Mouse (Mus musculus): ENCODE results near the gene Zfp53. TPM values are rescaled to one million over a fixed set of nuclear protein-coding genes. Genes with fewer than 3 reads are reported as not detected.
A peak's percentile ranks its signal among the peaks of the same experiment; 100 is the strongest.
"Not testable (repeated sequence)": the region's sequence is repeated elsewhere in the genome, so short reads cannot be mapped to it uniquely, and the experiment has no call there.

Zfp53 gene
- 10.1 and 10.8 TPM in 2 replicates for polyA plus RNA-seq (2015; fragmentation: Nextera tagmentation; extraction: Ambion mirVana)

- peak within 1 kb of the TSS; percentile 90 for H3K4me3 ChIP-seq (replicated peaks)
- H3K36me3 ChIP-seq, result peaks cover 8% of the 10 kb centered on the region; the same call in 1 of the 2 replicates
- peak within 1 kb of the TSS; percentile 72 for H3K9ac ChIP-seq
- peak within 1 kb of the TSS; percentile 84 for H3K27ac ChIP-seq (replicated peaks)
- no peaks in the 10 kb centered on the region for H3K27me3 ChIP-seq
- peak within 1 kb of the TSS; percentile 69 for H3K4me2 ChIP-seq (replicated peaks)
- peak; percentile 100 for ATAC-seq (ENCODE audit: insufficient number of reproducible peaks, low FRiP score, low TSS enrichment, low read depth)
- H3K9me3 ChIP-seq (replicated peaks), result no peaks in the 10 kb centered on the region
- no peaks in the 10 kb centered on the region for H3K4me1 ChIP-seq
- 1% methylated on average over 34 of the region's 34 CpGs for WGBS
These were observed at the start of gene Zfp53 for GRCm38 (mm10) chr17:21488760-21489499. TSS of gene Zfp53 (plus strand) at chr17:21488998.

- 1% methylated on average over 3 of the region's 3 CpGs for WGBS
- no peaks in the 10 kb centered on the region for H3K27me3 ChIP-seq
- peak overlapping the region; percentile 98 for H3K27ac ChIP-seq (replicated peaks)
- ATAC-seq (ENCODE audit: insufficient number of reproducible peaks, low FRiP score, low TSS enrichment, low read depth), result peak; percentile 75
- H3K4me3 ChIP-seq (replicated peaks), result peak overlapping the region; percentile 66
- peaks cover 3% of the 10 kb centered on the region; the same call in 1 of the 2 replicates for H3K36me3 ChIP-seq
- H3K9me3 ChIP-seq (replicated peaks), result no peaks in the 10 kb centered on the region
- peak overlapping the region; percentile 65 for H3K4me2 ChIP-seq (replicated peaks)
- H3K4me1 ChIP-seq, result peaks cover 7% of the 10 kb centered on the region
- peak overlapping the region; percentile 15; the same call in 1 of the 2 replicates for H3K9ac ChIP-seq
These were observed 39.1 kb upstream of the Zfp53 start for GRCm38 (mm10) chr17:21449669-21450068.

- Histone ChIP-seq H3K4me3 (replicated peaks) (peak within 1 kb of the TSS; percentile 66), H3K36me3 (peaks cover 3% of the 10 kb centered on the region; the same call in 1 of the 2 replicates), H3K4me1 (peaks cover 7% of the 10 kb centered on the region), H3K4me2 (replicated peaks) (peak within 1 kb of the TSS; percentile 65), H3K9ac (peak within 1 kb of the TSS; percentile 55), H3K9me3 (replicated peaks) (no peaks in the 10 kb centered on the region), H3K27ac (replicated peaks) (peak within 1 kb of the TSS; percentile 98), H3K27me3 (no peaks in the 10 kb centered on the region)
- ATAC-seq (ENCODE audit: insufficient number of reproducible peaks, low FRiP score, low TSS enrichment, low read depth), result peak; percentile 99
- WGBS, result under 1% methylated on average over 26 of the region's 26 CpGs
These were observed 38.6 kb upstream of the Zfp53 start, which contains the start of gene Zfp51 for GRCm38 (mm10) chr17:21450138-21450704. TSS of gene Zfp51 (plus strand) at chr17:21450374.

GRCm38 (mm10) chr17:21463550-21463949 is 25.2 kb upstream of the Zfp53 start:
- Histone ChIP-seq H3K27me3 (no peaks in the 10 kb centered on the region), H3K9me3 (replicated peaks) (no peaks in the 10 kb centered on the region), H3K4me2 (replicated peaks) (no peak overlapping the region), H3K9ac (no peak overlapping the region), H3K36me3 (peaks cover 38% of the 10 kb centered on the region), H3K4me3 (replicated peaks) (no peak overlapping the region), H3K27ac (replicated peaks) (no peak overlapping the region), H3K4me1 (no peaks in the 10 kb centered on the region)
- WGBS, result 89% methylated on average over 5 of the region's 5 CpGs
- ATAC-seq (ENCODE audit: insufficient number of reproducible peaks, low FRiP score, low TSS enrichment, low read depth), result no peak

GRCm38 (mm10) chr17:21472032-21472652 is 16.7 kb upstream of the Zfp53 start:
- WGBS, result 60% methylated on average over 3 of the region's 3 CpGs
- H3K36me3 ChIP-seq, result no peaks in the 10 kb centered on the region
- H3K9me3 ChIP-seq (replicated peaks), result no peaks in the 10 kb centered on the region
- no peak overlapping the region for H3K27ac ChIP-seq (replicated peaks)
- H3K27me3 ChIP-seq, result no peaks in the 10 kb centered on the region
- no peak overlapping the region for H3K4me2 ChIP-seq (replicated peaks)
- ATAC-seq (ENCODE audit: insufficient number of reproducible peaks, low FRiP score, low TSS enrichment, low read depth), result no peak
- no peak overlapping the region for H3K9ac ChIP-seq
- H3K4me1 ChIP-seq, result peaks cover 11% of the 10 kb centered on the region
- no peak overlapping the region for H3K4me3 ChIP-seq (replicated peaks)

GRCm38 (mm10) chr17:21472653-21473307 is 16.0 kb upstream of the Zfp53 start:
- Histone ChIP-seq H3K4me3 (replicated peaks) (no peak overlapping the region), H3K4me2 (replicated peaks) (no peak overlapping the region), H3K27me3 (no peaks in the 10 kb centered on the region), H3K27ac (replicated peaks) (peak overlapping the region; percentile 53), H3K36me3 (no peaks in the 10 kb centered on the region), H3K4me1 (peaks cover 11% of the 10 kb centered on the region), H3K9ac (no peak overlapping the region), H3K9me3 (replicated peaks) (no peaks in the 10 kb centered on the region)
- no peak for ATAC-seq (ENCODE audit: insufficient number of reproducible peaks, low FRiP score, low TSS enrichment, low read depth)
- 43% methylated on average over 2 of the region's 2 CpGs for WGBS

GRCm38 (mm10) chr17:21473362-21474190 is 15.2 kb upstream of the Zfp53 start:
- Histone ChIP-seq H3K27me3 (no peaks in the 10 kb centered on the region), H3K9ac (no peak overlapping the region), H3K9me3 (replicated peaks) (no peaks in the 10 kb centered on the region), H3K4me2 (replicated peaks) (0 out of 2 replicates have a peak overlapping the region, but pooled peaks have one; percentile 17), H3K4me1 (peaks cover 11% of the 10 kb centered on the region), H3K4me3 (replicated peaks) (no peak overlapping the region), H3K36me3 (no peaks in the 10 kb centered on the region), H3K27ac (replicated peaks) (peak overlapping the region; percentile 53)
- WGBS, result 15% methylated on average over 14 of the region's 14 CpGs
- peak; percentile 47; the same call in 1 of the 2 replicates for ATAC-seq (ENCODE audit: insufficient number of reproducible peaks, low FRiP score, low TSS enrichment, low read depth)

- WGBS, result 13% methylated on average over 10 of the region's 10 CpGs
- H3K4me3 ChIP-seq (replicated peaks); H3K9me3 ChIP-seq (replicated peaks): not testable (repeated sequence)
These were observed 14.1 kb upstream of the Zfp53 start for GRCm38 (mm10) chr17:21474729-21475128.

GRCm38 (mm10) chr17:21475290-21475689 is 13.5 kb upstream of the Zfp53 start:
- not testable (repeated sequence) for H3K4me3 ChIP-seq (replicated peaks); H3K9ac ChIP-seq; ATAC-seq (ENCODE audit: insufficient number of reproducible peaks, low FRiP score, low TSS enrichment, low read depth); H3K9me3 ChIP-seq (replicated peaks); H3K27me3 ChIP-seq; H3K27ac ChIP-seq (replicated peaks); H3K36me3 ChIP-seq; H3K4me2 ChIP-seq (replicated peaks)
- 92% methylated on average over 1 of the region's 1 CpGs for WGBS
- peaks cover 11% of the 10 kb centered on the region for H3K4me1 ChIP-seq

More at GRCm38 (mm10) chr17:21474729-21475128, 14.1 kb upstream of the Zfp53 start:
- H3K4me1 ChIP-seq, result peaks cover 11% of the 10 kb centered on the region
- not testable (repeated sequence) for H3K27ac ChIP-seq (replicated peaks); H3K9ac ChIP-seq; H3K27me3 ChIP-seq; ATAC-seq (ENCODE audit: insufficient number of reproducible peaks, low FRiP score, low TSS enrichment, low read depth); H3K4me2 ChIP-seq (replicated peaks); H3K36me3 ChIP-seq

GRCm38 (mm10) chr17:21476351-21476750 is 12.4 kb upstream of the Zfp53 start:
- H3K4me3 ChIP-seq (replicated peaks); H3K9ac ChIP-seq; ATAC-seq (ENCODE audit: insufficient number of reproducible peaks, low FRiP score, low TSS enrichment, low read depth); H3K4me2 ChIP-seq (replicated peaks); H3K27ac ChIP-seq (replicated peaks); H3K9me3 ChIP-seq (replicated peaks); H3K27me3 ChIP-seq; H3K36me3 ChIP-seq: not testable (repeated sequence)
- WGBS, result 62% methylated on average over 5 of the region's 9 CpGs
- peaks cover 11% of the 10 kb centered on the region for H3K4me1 ChIP-seq
